Mouse (Mus musculus): ENCODE results near the gene Krt87. TPM values are rescaled to one million over a fixed set of nuclear protein-coding genes. Genes with fewer than 3 reads are reported as not detected.

Krt87 gene
- polyA plus RNA-seq, 1 experiment from 2014 or later, result not detected

Other genes starting within 250 kb of the Krt87 start
- 6.7 and 7.7 TPM in 2 replicates for gene Grasp, start 214.6 kb downstream of the Krt87 start, polyA plus RNA-seq (2014; fragmentation: Nextera tagmentation; extraction: Ambion mirVana)
- 3.5 and 4.0 TPM in 2 replicates for gene Nr4a1, start 184.5 kb downstream of the Krt87 start, polyA plus RNA-seq (2014; fragmentation: Nextera tagmentation; extraction: Ambion mirVana)
- gene Atg101, start 154.5 kb downstream of the Krt87 start, polyA plus RNA-seq (2014; fragmentation: Nextera tagmentation; extraction: Ambion mirVana), result 68.2 and 73.1 TPM in 2 replicates
- gene 6030408B16Rik, start 145.6 kb downstream of the Krt87 start, polyA plus RNA-seq (2014; fragmentation: Nextera tagmentation; extraction: Ambion mirVana), result 4.2 and 5.6 TPM in 2 replicates
- gene Krt80, start 68.6 kb downstream of the Krt87 start, polyA plus RNA-seq (2014; fragmentation: Nextera tagmentation; extraction: Ambion mirVana), result 0.14 TPM in 1 of 2 replicates, not detected in the other
- gene Krt7, start 27.8 kb downstream of the Krt87 start, polyA plus RNA-seq (2014; fragmentation: Nextera tagmentation; extraction: Ambion mirVana), result 15.2 and 16.1 TPM in 2 replicates
- not detected in 2 replicates for gene Krt88, start 8.9 kb upstream of the Krt87 start, polyA plus RNA-seq (2014; fragmentation: Nextera tagmentation; extraction: Ambion mirVana)
- gene Krt81, start 24.9 kb upstream of the Krt87 start, polyA plus RNA-seq (2014; fragmentation: Nextera tagmentation; extraction: Ambion mirVana), result not detected in 2 replicates
- gene Krt86, start 34.7 kb upstream of the Krt87 start, polyA plus RNA-seq (2014; fragmentation: Nextera tagmentation; extraction: Ambion mirVana), result not detected in 2 replicates
- gene Krt83, start 52.7 kb upstream of the Krt87 start, polyA plus RNA-seq (2014; fragmentation: Nextera tagmentation; extraction: Ambion mirVana), result not detected in 2 replicates
- not detected in 2 replicates for gene Gm49425, start 78.5 kb upstream of the Krt87 start, polyA plus RNA-seq (2014; fragmentation: Nextera tagmentation; extraction: Ambion mirVana)
- not detected in 2 replicates for gene Krt84, start 94.0 kb upstream of the Krt87 start, polyA plus RNA-seq (2014; fragmentation: Nextera tagmentation; extraction: Ambion mirVana)
- 0.14 TPM in 1 of 2 replicates, not detected in the other for gene Krt82, start 111.9 kb upstream of the Krt87 start, polyA plus RNA-seq (2014; fragmentation: Nextera tagmentation; extraction: Ambion mirVana)
- not detected in 2 replicates for gene Krt90, start 124.1 kb upstream of the Krt87 start, polyA plus RNA-seq (2014; fragmentation: Nextera tagmentation; extraction: Ambion mirVana)
- not detected in 2 replicates for gene Krt75, start 135.1 kb upstream of the Krt87 start, polyA plus RNA-seq (2014; fragmentation: Nextera tagmentation; extraction: Ambion mirVana)
- gene Gm5414, start 189.4 kb upstream of the Krt87 start, polyA plus RNA-seq (2014; fragmentation: Nextera tagmentation; extraction: Ambion mirVana), result not detected in 2 replicates
- not detected in 2 replicates for gene Gm5478, start 208.6 kb upstream of the Krt87 start, polyA plus RNA-seq (2014; fragmentation: Nextera tagmentation; extraction: Ambion mirVana)
- gene Krt6b, start 241.5 kb upstream of the Krt87 start, polyA plus RNA-seq (2014; fragmentation: Nextera tagmentation; extraction: Ambion mirVana), result not detected in 2 replicates

Data from limb, embryonic 11.5 days (tissue).